Mouse (Mus musculus): ENCODE measurements around the gene Ppil6.

The Ppil6 gene

DNA sequence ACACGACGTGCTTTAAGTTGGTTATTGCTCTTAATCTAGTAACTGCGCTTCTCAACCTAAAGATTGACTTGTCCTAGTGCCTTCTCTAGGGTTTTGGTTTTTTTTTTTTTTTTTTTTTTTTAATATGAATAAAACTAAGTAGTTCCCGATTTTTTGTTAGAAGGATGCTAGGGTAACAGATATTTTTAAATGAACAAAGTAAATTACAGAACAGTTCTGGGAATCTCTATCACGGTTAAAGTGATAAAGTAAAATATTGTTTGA lies 30.1 kb downstream of the Ppil6 start:
- in situ Hi-C loops (cut with MboI, MseI) = no loop called here

- in situ Hi-C loops (cut with MboI, MseI) = no loop called here
Observed at GRCm38 (mm10) chr10:41523386-41523785, 33.1 kb downstream of the Ppil6 start.

GRCm38 (mm10) chr10:41525696-41526095 lies 35.5 kb downstream of the Ppil6 start:
- in situ Hi-C loops (cut with MboI, MseI) = no loop called here

GRCm38 (mm10) chr10:41529972-41530371 lies 39.7 kb downstream of the Ppil6 start:
- in situ Hi-C loops (cut with MboI, MseI) = no loop called here

GRCm38 (mm10) chr10:41535991-41536390 lies 45.8 kb downstream of the Ppil6 start:
- in situ Hi-C loops (cut with MboI, MseI) = no loop called here

DNA sequence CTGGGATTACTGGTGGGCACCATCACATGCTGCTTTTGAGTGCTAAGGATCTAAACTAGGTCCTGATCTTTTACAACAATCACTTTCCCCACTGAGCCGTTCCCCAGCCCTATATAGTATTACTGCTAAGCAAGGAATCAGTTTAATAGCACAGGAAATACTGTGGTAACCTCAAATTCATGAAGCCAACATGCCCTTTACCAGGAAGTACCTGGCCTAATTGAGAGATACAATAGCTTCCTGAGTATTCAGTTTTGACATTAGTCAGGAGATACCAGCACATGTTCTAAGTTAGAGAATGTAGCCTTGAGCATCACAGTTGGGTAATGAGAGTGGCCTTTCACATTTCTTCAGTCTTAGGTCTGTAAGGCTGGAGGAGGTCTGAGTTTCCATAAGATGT lies 46.5 kb downstream of the Ppil6 start:
- in situ Hi-C loops (cut with MboI, MseI) = no loop called here

DNA sequence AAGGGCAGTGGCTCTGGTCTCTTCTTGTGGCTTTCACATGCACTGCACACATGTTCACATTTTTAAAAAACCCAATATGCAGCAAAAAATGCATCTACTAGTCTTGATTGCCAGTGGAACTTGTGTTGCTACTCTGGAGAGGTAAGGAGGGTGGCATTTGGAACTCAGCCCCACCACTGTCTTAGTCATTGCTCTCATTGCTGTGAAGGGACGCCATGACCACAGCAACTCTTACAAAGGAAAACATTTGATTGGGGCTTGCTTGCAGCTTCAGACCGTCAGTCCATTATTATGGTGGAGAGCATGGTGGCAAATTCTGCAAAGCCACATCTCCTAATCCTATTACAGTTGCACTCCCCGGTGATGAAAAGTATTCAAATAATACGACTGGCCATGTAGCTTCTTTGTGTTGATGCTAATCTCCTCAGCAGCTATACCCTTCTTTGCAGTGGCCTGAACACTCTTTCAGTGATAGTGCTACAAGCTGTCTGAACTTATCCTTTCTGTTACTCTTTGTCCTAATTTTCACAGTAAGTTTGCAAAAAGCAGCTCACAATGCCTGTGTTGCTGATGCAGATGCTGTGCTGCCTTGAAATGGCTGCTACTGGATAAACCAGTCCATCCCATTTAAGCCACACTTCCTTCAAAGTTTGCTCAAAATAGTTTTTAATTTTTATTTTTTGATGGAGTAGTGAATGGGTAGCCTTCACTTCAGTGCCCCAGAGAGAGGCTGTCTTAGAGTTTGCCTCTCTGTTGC lies 47.2 kb downstream of the Ppil6 start:
- in situ Hi-C loops (cut with MboI, MseI) = no loop called here

DNA sequence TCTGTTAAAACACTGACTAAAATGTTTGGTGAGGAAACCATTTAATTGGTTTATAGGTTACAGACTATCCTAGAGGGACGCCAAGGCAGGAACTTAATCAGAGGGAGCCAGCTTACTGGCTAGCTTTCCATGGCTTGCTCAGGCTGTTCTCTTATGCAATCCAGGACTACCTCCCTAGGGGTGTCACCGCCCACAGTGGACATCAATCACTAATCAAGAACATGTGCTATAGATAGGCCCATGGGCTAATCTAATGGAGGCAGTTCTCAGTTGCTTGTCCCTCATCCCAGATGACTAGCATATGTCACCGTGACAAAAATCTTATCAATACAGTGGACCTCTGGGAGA lies 47.7 kb downstream of the Ppil6 start:
- in situ Hi-C loops (cut with MboI, MseI) = no loop called here

- in situ Hi-C loops (cut with MboI, MseI) = no loop called here
Observed at GRCm38 (mm10) chr10:41538986-41539385, 48.7 kb downstream of the Ppil6 start.

- in situ Hi-C loops (cut with MboI, MseI) = no loop called here
Observed at GRCm38 (mm10) chr10:41542057-41542456, 51.8 kb downstream of the Ppil6 start.

DNA sequence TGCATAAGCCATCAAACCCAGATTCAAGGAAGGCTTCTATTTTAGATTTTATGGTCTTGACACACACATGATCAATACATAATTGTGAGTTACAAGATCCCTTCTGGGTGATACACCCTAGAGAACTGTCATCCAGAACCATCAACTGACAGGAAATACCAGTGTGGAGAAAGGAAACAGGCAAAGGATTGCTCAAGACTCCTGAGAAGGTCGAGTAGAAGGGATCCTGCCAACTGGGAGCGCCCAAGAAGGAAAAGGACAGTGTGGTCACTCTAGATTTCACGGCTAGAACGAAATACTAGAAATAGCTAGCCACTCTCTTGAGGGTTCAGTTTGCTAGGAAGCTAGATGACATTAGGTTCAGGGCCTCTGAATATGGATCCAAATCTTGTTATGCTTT lies 53.2 kb downstream of the Ppil6 start:
- in situ Hi-C loops (cut with MboI, MseI) = no loop called here

- in situ Hi-C loops (cut with MboI, MseI) = no loop called here
Observed at GRCm38 (mm10) chr10:41543844-41544243, 53.6 kb downstream of the Ppil6 start.

DNA sequence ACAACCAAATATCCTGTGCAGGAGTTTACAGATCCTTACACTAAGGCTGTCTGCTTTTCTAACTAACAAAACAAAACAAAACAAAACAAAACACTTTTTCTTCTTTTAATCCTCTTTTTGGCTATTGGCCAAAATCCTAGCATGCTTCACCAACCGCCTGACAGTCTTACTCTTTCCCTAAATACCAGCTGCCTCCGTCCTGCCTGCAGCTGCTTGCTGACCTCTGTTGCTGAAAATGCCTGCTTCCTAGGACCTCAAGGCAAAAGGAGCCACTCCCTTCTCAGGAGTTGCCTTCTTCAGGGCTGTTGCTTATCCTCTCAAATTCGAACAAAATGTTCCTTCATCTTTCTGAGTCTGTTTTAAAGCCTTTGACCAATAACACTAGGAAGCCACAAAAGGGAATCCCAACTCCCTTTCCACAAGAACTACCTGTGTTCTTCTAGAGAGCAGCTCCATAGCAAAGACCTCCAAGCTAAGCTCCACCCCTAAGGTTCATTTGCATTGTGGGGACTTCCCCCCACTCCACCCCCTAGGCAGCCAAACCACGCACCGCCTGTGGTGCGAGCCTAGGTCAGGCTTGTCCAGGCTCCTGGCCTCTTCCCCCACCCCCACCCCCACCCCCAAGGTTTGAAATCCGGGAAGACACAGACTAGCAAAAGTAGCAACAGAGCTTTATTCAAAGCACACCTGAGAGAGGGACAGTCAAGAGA lies 54.4 kb downstream of the Ppil6 start:
- in situ Hi-C loops (cut with MboI, MseI) = no loop called here

DNA sequence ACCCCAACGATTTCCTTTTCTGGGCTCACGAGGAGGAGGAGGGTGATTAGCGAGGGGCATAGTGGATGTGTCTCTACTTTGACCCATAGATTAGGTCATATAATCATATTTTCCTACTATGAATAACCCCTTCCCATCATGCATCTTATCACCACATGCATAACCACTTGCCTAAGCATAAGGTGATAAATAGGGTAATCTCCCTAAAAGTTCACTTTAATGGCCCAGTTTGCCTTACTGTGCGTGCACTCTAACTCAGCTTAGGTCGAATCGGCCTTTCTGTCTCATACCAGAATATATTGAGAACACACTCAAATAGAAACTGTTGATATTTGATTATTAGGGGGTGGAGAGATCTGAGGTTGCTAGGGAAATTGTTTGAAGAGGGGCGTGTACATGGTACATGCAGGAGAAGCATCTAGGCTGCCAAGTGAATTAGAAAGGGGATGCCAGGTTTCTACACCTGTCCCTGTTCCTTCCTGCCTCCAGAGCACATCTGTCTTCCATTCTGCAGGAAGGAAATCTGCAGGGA lies 55.1 kb downstream of the Ppil6 start:
- in situ Hi-C loops (cut with MboI, MseI) = no loop called here

GRCm38 (mm10) chr10:41546396-41547165 lies 56.3 kb downstream of the Ppil6 start:
- in situ Hi-C loops (cut with MboI, MseI) = no loop called here

GRCm38 (mm10) chr10:41550711-41551110 lies 60.5 kb downstream of the Ppil6 start:
- in situ Hi-C loops (cut with MboI, MseI) = no loop called here

GRCm38 (mm10) chr10:41552319-41552718 lies 62.1 kb downstream of the Ppil6 start:
- in situ Hi-C loops (cut with MboI, MseI) = no loop called here

GRCm38 (mm10) chr10:41552847-41553589 lies 62.8 kb downstream of the Ppil6 start:
- in situ Hi-C loops (cut with MboI, MseI) = no loop called here

- in situ Hi-C loops (cut with MboI, MseI) = no loop called here
Observed at GRCm38 (mm10) chr10:41553711-41554110, 63.5 kb downstream of the Ppil6 start.

- in situ Hi-C loops (cut with MboI, MseI) = no loop called here
Observed at GRCm38 (mm10) chr10:41555081-41555480, 64.8 kb downstream of the Ppil6 start.

GRCm38 (mm10) chr10:41558401-41558800 lies 68.2 kb downstream of the Ppil6 start:
- in situ Hi-C loops (cut with MboI, MseI) = no loop called here

Measured in T-helper 2 cell (primary cell).